Mouse (Mus musculus) midbrain, postnatal 0 days (tissue): Measurements from ENCODE around the gene Kcna2. TPM values are rescaled to one million over a fixed set of nuclear protein-coding genes. Genes with fewer than 3 reads are reported as not detected.

Source experiments
- ATAC-seq: fragments of 200-750 bp; cut with Nextera tagmentation; 2 replicates; pipeline ENCODE4 v1.8.0; 2017; ENCODE audit warnings: moderate number of reproducible peaks, mild to moderate bottlenecking, moderate TSS enrichment, moderate library complexity; ENCODE audit not compliant: low FRiP score
- DNase-seq: peaks from one replicate; pipeline ENCODE4 v3.0.0-alpha.2; 2015; ENCODE audit warnings: low spot score
- H3K27ac ChIP-seq: fragments of 300-500 bp; sonication (generic); 2 replicates; pipeline ENCODE4 v1.5.1; 2014; ENCODE audit warnings: low read depth, mild to moderate bottlenecking, low read length, mixed read lengths
- H3K27me3 ChIP-seq: fragments of 300-500 bp; sonication (generic); 2 replicates; pipeline ENCODE4 v1.6.1; 2014; ENCODE audit warnings: low read length, control low read depth, mixed read lengths; ENCODE audit not compliant: insufficient read depth
- H3K36me3 ChIP-seq: fragments of 300-500 bp; sonication (generic); 2 replicates; pipeline ENCODE4 v1.6.1; 2014; ENCODE audit warnings: low read length, control low read depth, mixed read lengths; ENCODE audit not compliant: insufficient read depth
- H3K4me1 ChIP-seq: fragments of 300-500 bp; sonication (generic); 2 replicates; pipeline ENCODE4 v1.6.1; 2014; ENCODE audit warnings: mild to moderate bottlenecking, control low read depth, antibody characterized with exemption, low read length, mixed read lengths; ENCODE audit not compliant: insufficient read depth
- H3K4me2 ChIP-seq: fragments of 300-500 bp; sonication (generic); 2 replicates; pipeline ENCODE4 v1.6.1; 2014; ENCODE audit warnings: low read depth, mild to moderate bottlenecking, low read length, mixed read lengths; ENCODE audit not compliant: poor library complexity, severe bottlenecking
- H3K4me3 ChIP-seq: fragments of 300-500 bp; sonication (generic); 2 replicates; pipeline ENCODE4 v1.5.1; 2014; ENCODE audit warnings: low read depth, mild to moderate bottlenecking, low read length, moderate library complexity
- H3K9ac ChIP-seq: fragments of 300-500 bp; sonication (generic); replicated peaks from 2 replicates; pipeline ENCODE4 v1.6.1; 2014; ENCODE audit warnings: mild to moderate bottlenecking, low read length, moderate library complexity, mixed read lengths; ENCODE audit not compliant: poor library complexity, severe bottlenecking
- H3K9me3 ChIP-seq: fragments of 300-500 bp; sonication (generic); 2 replicates; pipeline ENCODE4 v1.6.1; 2016; ENCODE audit warnings: low read length, control low read depth
- CTCF ChIP-seq: IDR thresholded peaks from 2 replicates; pipeline ENCODE4 v1.5.1; 2016; ENCODE audit warnings: antibody characterized with exemption, mild to moderate bottlenecking
- WGBS: fragments of 180-500 bp; shearing (Covaris S2); extraction: QIAGEN DNeasy Blood & Tissue Kit; methylation state at CpG from one replicate; pipeline ENCODE4 v1.1.7; 2014; 5-methylcytosine and 5-hydroxymethylcytosine counted together
- polyA plus RNA-seq: library from polyadenylated mRNA; unstranded; fragments of >200 nt; fragmentation: Nextera tagmentation; extraction: Ambion mirVana; gene quantifications from 2 replicates; pipeline ENCODE4 v1.2.1, GENCODE M21; 2015
- total RNA-seq: library from RNA; depleted of rRNA; stranded (reverse); fragments of >200 nt; gene quantifications from 2 replicates; pipeline ENCODE4 v1.2.3, GENCODE M21; 2014

Kcna2 gene
- total and polyA plus RNA-seq, 2 experiments from 2014 or later = 1.7 to 17.7 TPM

DNA sequence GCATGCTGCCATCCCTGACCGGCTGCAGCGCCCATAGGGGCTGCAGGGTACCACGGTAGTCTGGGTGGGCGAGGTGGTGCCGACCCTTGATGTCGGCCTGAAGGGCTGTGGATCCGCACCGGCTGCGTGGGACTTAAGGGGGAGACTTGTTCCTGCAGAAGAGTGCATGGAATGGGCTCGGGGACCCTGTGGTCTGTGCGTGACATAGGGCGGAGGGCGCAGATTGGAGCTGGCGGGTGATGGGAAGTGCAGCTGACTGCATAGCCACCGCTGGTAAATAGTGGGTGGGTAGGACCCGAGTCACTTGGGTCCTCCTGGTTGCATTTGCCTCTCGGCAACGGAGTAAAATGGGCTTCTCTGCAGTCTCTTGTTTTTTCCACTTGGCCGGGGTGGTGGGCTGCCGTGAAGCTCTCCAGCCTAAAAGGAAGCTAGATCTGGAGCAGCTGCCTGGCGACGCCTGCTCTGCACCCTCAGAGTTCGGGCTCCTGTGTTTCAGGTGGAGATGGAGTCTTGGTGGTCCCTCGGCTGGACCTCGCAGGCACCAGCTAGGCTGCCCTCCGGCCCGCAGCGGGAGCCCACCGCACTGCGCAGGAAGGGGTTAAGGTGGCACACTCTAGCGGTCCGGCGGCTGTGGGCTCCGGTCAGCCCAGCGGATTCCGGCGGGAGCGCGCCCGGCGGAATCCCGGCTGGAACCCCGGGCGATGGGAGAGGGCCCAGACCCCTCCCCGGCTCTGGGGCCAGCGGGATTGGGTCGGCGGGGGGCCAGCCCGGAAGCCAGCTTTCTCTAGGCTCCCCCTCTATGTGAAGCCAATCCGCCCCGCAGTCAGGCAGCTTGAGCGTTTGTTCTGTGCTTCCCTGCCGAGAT lies 1.1 kb downstream of the Kcna2 start:
- TF ChIP-seq CTCF = peak; percentile 48
- Histone ChIP-seq H3K9me3 (no peaks in the 10 kb centered on the region), H3K36me3 (peaks cover 2% of the 10 kb centered on the region; the same call in 1 of the 2 replicates), H3K4me1 (peaks cover 19% of the 10 kb centered on the region), H3K27ac (peak overlapping the region; percentile 89), H3K9ac (peak overlapping the region; percentile 80), H3K27me3 (no peaks in the 10 kb centered on the region), H3K4me3 (peak overlapping the region; percentile 79), H3K4me2 (peak overlapping the region; percentile 86)
- DNase-seq (peak; percentile 71), ATAC-seq (peak; percentile 91)
- under 1% methylated on average over 50 of the region's 53 CpGs for WGBS

GRCm38 (mm10) chr3:107103041-107103440 lies 2.1 kb downstream of the Kcna2 start:
- no peak for ATAC-seq
- Histone ChIP-seq H3K27me3 (no peaks in the 10 kb centered on the region), H3K27ac (peak overlapping the region; percentile 89; the same call in 1 of the 2 replicates), H3K4me2 (peak overlapping the region; percentile 86), H3K4me1 (peaks cover 19% of the 10 kb centered on the region), H3K9me3 (no peaks in the 10 kb centered on the region), H3K36me3 (peaks cover 2% of the 10 kb centered on the region; the same call in 1 of the 2 replicates), H3K4me3 (peak overlapping the region; percentile 79), H3K9ac (no peak overlapping the region; the same call in 1 of the 2 replicates)
- DNase-seq = no peak
- 75% methylated on average over 7 of the region's 7 CpGs for WGBS
- no peak for TF ChIP-seq CTCF

DNA sequence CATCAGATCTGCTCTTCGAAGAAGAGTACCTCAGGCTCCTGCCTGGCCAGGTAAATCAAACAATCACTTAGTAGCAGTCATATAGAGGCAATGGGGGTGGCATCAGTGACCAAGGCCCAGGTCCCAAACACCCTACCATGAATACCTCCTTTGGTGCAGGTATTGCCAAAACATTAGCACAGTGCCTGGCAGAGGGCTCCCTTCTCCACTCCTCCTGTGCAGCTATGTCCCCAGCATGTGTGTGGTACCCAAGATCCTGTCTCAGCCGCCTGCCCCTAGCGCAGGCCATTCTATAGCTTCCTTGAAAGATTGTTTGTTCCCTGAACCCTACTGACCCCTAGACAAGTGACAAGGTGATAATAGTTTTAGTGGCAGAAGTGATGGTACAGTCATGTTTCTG lies 2.5 kb downstream of the Kcna2 start:
- H3K4me3 ChIP-seq = peak overlapping the region; percentile 79; the same call in 1 of the 2 replicates

DNA sequence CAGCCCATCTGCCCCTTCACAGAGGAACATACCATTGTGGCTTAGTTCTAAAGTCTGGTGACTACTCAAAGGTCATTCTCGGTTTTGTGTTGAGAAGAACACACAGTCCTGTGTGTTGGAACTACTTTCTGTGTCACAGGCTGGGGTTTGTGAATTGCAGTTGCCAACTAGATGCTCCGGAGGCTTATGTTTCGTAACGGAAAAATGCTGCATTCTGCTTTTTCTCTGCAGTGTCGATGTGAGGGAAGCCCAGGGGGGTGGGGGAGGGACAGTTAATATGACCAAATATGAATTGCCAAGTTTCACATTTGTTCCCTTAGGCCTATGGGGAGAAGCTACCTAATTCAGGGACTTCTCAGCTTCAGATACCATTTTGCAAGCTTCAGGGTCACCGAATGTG lies 5.0 kb downstream of the Kcna2 start:
- H3K9me3 ChIP-seq = no peaks in the 10 kb centered on the region
- peak overlapping the region; percentile 7; the same call in 1 of the 2 replicates for H3K4me2 ChIP-seq
- H3K27me3 ChIP-seq = no peaks in the 10 kb centered on the region
- H3K27ac ChIP-seq = no peak overlapping the region
- 80% methylated on average over 6 of the region's 6 CpGs for WGBS
- no peak for DNase-seq
- no peak for TF ChIP-seq CTCF
- no peak for ATAC-seq
- H3K36me3 ChIP-seq = peaks cover 2% of the 10 kb centered on the region; the same call in 1 of the 2 replicates
- H3K4me1 ChIP-seq = peaks cover 13% of the 10 kb centered on the region
- no peak overlapping the region for H3K4me3 ChIP-seq
- H3K9ac ChIP-seq = no peak overlapping the region

More for the DNA sequence above, 2.5 kb downstream of the Kcna2 start:
- no peak overlapping the region; the same call in 1 of the 2 replicates for H3K9ac ChIP-seq
- no peak for TF ChIP-seq CTCF
- no peak overlapping the region for H3K27ac ChIP-seq
- H3K27me3 ChIP-seq = no peaks in the 10 kb centered on the region
- peak overlapping the region; percentile 86 for H3K4me2 ChIP-seq
- H3K36me3 ChIP-seq = peaks cover 2% of the 10 kb centered on the region; the same call in 1 of the 2 replicates
- whole genome bisulfite sequencing = 94% methylated on average over 3 of the region's 3 CpGs
- peaks cover 19% of the 10 kb centered on the region for H3K4me1 ChIP-seq
- ATAC-seq (no peak), DNase-seq (no peak)
- no peaks in the 10 kb centered on the region for H3K9me3 ChIP-seq

GRCm38 (mm10) chr3:107112498-107112897 lies 11.6 kb downstream of the Kcna2 start:
- no peak overlapping the region for H3K4me3 ChIP-seq
- H3K9me3 ChIP-seq = no peaks in the 10 kb centered on the region
- H3K27ac ChIP-seq = peak overlapping the region; percentile 78; the same call in 1 of the 2 replicates
- TF ChIP-seq CTCF = no peak
- no peak for DNase-seq
- no peak for ATAC-seq
- H3K36me3 ChIP-seq = no peaks in the 10 kb centered on the region
- H3K4me1 ChIP-seq = peaks cover 18% of the 10 kb centered on the region
- H3K9ac ChIP-seq = no peak overlapping the region
- 41% methylated on average over 4 of the region's 4 CpGs for WGBS
- H3K27me3 ChIP-seq = no peaks in the 10 kb centered on the region
- H3K4me2 ChIP-seq = no peak overlapping the region
